Mouse (Mus musculus) heart, postnatal 0 days (tissue): ENCODE measurements around the gene Olfr1020. TPM values are rescaled to one million over a fixed set of nuclear protein-coding genes. Genes with fewer than 3 reads are reported as not detected.

Source experiments
- ATAC-seq: fragments of 200-750 bp; cut with Nextera tagmentation; 2 replicates; pipeline ENCODE4 v1.8.0; 2017; ENCODE audit warnings: low read depth, moderate number of reproducible peaks, moderate library complexity; ENCODE audit not compliant: insufficient read depth
- DNase-seq: peaks from one replicate; pipeline ENCODE4 v3.0.0-alpha.2; 2016; ENCODE audit warnings: low spot score
- H3K27ac ChIP-seq: fragments of 300-500 bp; sonication (generic); 2 replicates; pipeline ENCODE4 v1.5.1; 2014; ENCODE audit warnings: low read depth, mild to moderate bottlenecking
- H3K27me3 ChIP-seq: fragments of 300-500 bp; sonication (generic); 2 replicates; pipeline ENCODE4 v1.6.1; 2014; ENCODE audit warnings: low read length, mixed read lengths; ENCODE audit not compliant: control insufficient read depth, insufficient read depth
- H3K36me3 ChIP-seq: fragments of 300-500 bp; sonication (generic); replicated peaks from 2 replicates; pipeline ENCODE4 v1.6.1; 2014; ENCODE audit warnings: low read length, mixed read lengths; ENCODE audit not compliant: control insufficient read depth, insufficient read depth
- H3K4me1 ChIP-seq: fragments of 300-500 bp; sonication (generic); 2 replicates; pipeline ENCODE4 v1.6.1; 2014; ENCODE audit warnings: antibody characterized with exemption; ENCODE audit not compliant: control insufficient read depth, insufficient read depth
- H3K4me2 ChIP-seq: fragments of 300-500 bp; sonication (generic); 2 replicates; pipeline ENCODE4 v1.6.1; 2014; ENCODE audit warnings: low read depth, mild to moderate bottlenecking, low read length, moderate library complexity
- H3K4me3 ChIP-seq: fragments of 300-500 bp; sonication (generic); 2 replicates; pipeline ENCODE4 v1.5.1; 2014; ENCODE audit warnings: low read depth, low read length
- H3K9ac ChIP-seq: fragments of 300-500 bp; sonication (generic); replicated peaks from 2 replicates; pipeline ENCODE4 v1.6.1; 2014; ENCODE audit warnings: low read depth, low read length, mixed read lengths
- H3K9me3 ChIP-seq: fragments of 300-500 bp; sonication (generic); replicated peaks from 2 replicates; pipeline ENCODE4 v1.6.1; 2016; ENCODE audit warnings: low read length; ENCODE audit not compliant: control insufficient read depth
- CTCF ChIP-seq: IDR thresholded peaks from 2 replicates; pipeline ENCODE4 v1.5.1; 2016; ENCODE audit warnings: antibody characterized with exemption, control low read depth, low read depth
- EP300 ChIP-seq: IDR thresholded peaks from 2 replicates; pipeline ENCODE4 v1.6.1; 2016; ENCODE audit warnings: antibody characterized with exemption, low read depth
- WGBS: fragments of 180-500 bp; shearing (Covaris S2); extraction: QIAGEN DNeasy Blood & Tissue Kit; methylation state at CpG from one replicate; pipeline ENCODE4 v1.1.7; 2014; 5-methylcytosine and 5-hydroxymethylcytosine counted together
- polyA plus RNA-seq: library from polyadenylated mRNA; unstranded; fragments of >200 nt; fragmentation: Nextera tagmentation; extraction: Ambion mirVana; gene quantifications from 2 replicates; pipeline ENCODE4 v1.2.1, GENCODE M21; 2015
- total RNA-seq: library from RNA; depleted of rRNA; stranded (reverse); fragments of >200 nt; gene quantifications from 2 replicates; pipeline ENCODE4 v1.2.3, GENCODE M21; 2014; ENCODE audit warnings: low replicate concordance; rRNA removed

Gene Olfr1020
- total and polyA plus RNA-seq, 2 experiments from 2014 or later: not detected

GRCm38 (mm10) chr2:85885340-85885739 is 38.5 kb downstream of the Olfr1020 start, which contains the start of gene Olfr1023:
Gene Olfr1023 (plus strand): TSS chr2:85885640.
- DNase-seq (no peak), ATAC-seq (no peak)
- Histone ChIP-seq H3K4me1 (no peaks in the 10 kb centered on the region), H3K4me3 (no peak within 1 kb of the TSS), H3K36me3 (no peaks in the 10 kb centered on the region), H3K9me3 (no peaks in the 10 kb centered on the region), H3K27me3 (no peaks in the 10 kb centered on the region), H3K4me2 (no peak within 1 kb of the TSS), H3K27ac (no peak within 1 kb of the TSS), H3K9ac (no peak within 1 kb of the TSS)
- TF ChIP-seq CTCF: no peak
- no peak for TF ChIP-seq EP300
- WGBS: 51% methylated on average over 2 of the region's 2 CpGs

Other genes with a start within 250 kb of the Olfr1020 start
- gene Olfr1000, start 235.1 kb upstream of the Olfr1020 start, total RNA-seq: not detected in 2 replicates
- not detected in 2 replicates for gene Olfr1000, start 235.1 kb upstream of the Olfr1020 start, polyA plus RNA-seq
- not detected in 2 replicates for gene Olfr1002, start 196.3 kb upstream of the Olfr1020 start, total RNA-seq
- gene Olfr1002, start 196.3 kb upstream of the Olfr1020 start, polyA plus RNA-seq: not detected in 2 replicates
- gene Olfr154, start 182.6 kb upstream of the Olfr1020 start, total RNA-seq: not detected in 2 replicates
- not detected in 2 replicates for gene Olfr154, start 182.6 kb upstream of the Olfr1020 start, polyA plus RNA-seq
- not detected in 2 replicates for gene Olfr1006, start 168.3 kb upstream of the Olfr1020 start, total RNA-seq
- gene Olfr1006, start 168.3 kb upstream of the Olfr1020 start, polyA plus RNA-seq: not detected in 2 replicates
- gene Olfr1008, start 157.6 kb upstream of the Olfr1020 start, total RNA-seq: not detected in 2 replicates
- not detected in 2 replicates for gene Olfr1008, start 157.6 kb upstream of the Olfr1020 start, polyA plus RNA-seq
- not detected in 2 replicates for gene Olfr1009, start 131.6 kb upstream of the Olfr1020 start, total RNA-seq
- not detected in 2 replicates for gene Olfr1009, start 131.6 kb upstream of the Olfr1020 start, polyA plus RNA-seq
- gene Olfr1012, start 84.3 kb upstream of the Olfr1020 start, total RNA-seq: not detected in 2 replicates
- gene Olfr1012, start 84.3 kb upstream of the Olfr1020 start, polyA plus RNA-seq: not detected in 2 replicates
- gene Olfr1013, start 79.9 kb upstream of the Olfr1020 start, total RNA-seq: not detected in 2 replicates
- not detected in 2 replicates for gene Olfr1013, start 79.9 kb upstream of the Olfr1020 start, polyA plus RNA-seq
- not detected in 2 replicates for gene Olfr1014, start 74.3 kb upstream of the Olfr1020 start, total RNA-seq
- gene Olfr1014, start 74.3 kb upstream of the Olfr1020 start, polyA plus RNA-seq: not detected in 2 replicates
- gene Olfr1015, start 65.0 kb upstream of the Olfr1020 start, total RNA-seq: not detected in 2 replicates
- gene Olfr1015, start 65.0 kb upstream of the Olfr1020 start, polyA plus RNA-seq: not detected in 2 replicates
- not detected in 2 replicates for gene Olfr1016, start 44.5 kb upstream of the Olfr1020 start, total RNA-seq
- not detected in 2 replicates for gene Olfr1016, start 44.5 kb upstream of the Olfr1020 start, polyA plus RNA-seq
- not detected in 2 replicates for gene Olfr1018, start 28.6 kb upstream of the Olfr1020 start, total RNA-seq
- not detected in 2 replicates for gene Olfr1018, start 28.6 kb upstream of the Olfr1020 start, polyA plus RNA-seq
- gene Olfr1019, start 1.5 kb upstream of the Olfr1020 start, total RNA-seq: not detected in 2 replicates
- gene Olfr1019, start 1.5 kb upstream of the Olfr1020 start, polyA plus RNA-seq: not detected in 2 replicates
- not detected in 2 replicates for gene Olfr1022, start 21.6 kb downstream of the Olfr1020 start, total RNA-seq
- not detected in 2 replicates for gene Olfr1022, start 21.6 kb downstream of the Olfr1020 start, polyA plus RNA-seq
- gene Olfr1023, start 38.6 kb downstream of the Olfr1020 start, total RNA-seq: not detected in 2 replicates
- gene Olfr1023, start 38.6 kb downstream of the Olfr1020 start, polyA plus RNA-seq: not detected in 2 replicates
- gene Olfr1024, start 58.0 kb downstream of the Olfr1020 start, total RNA-seq: not detected in 2 replicates
- gene Olfr1024, start 58.0 kb downstream of the Olfr1020 start, polyA plus RNA-seq: not detected in 2 replicates
- not detected in 2 replicates for gene Olfr1025-ps1, start 68.2 kb downstream of the Olfr1020 start, total RNA-seq
- gene Olfr1025-ps1, start 68.2 kb downstream of the Olfr1020 start, polyA plus RNA-seq: not detected in 2 replicates
- gene Olfr1026, start 74.5 kb downstream of the Olfr1020 start, total RNA-seq: not detected in 2 replicates
- gene Olfr1026, start 74.5 kb downstream of the Olfr1020 start, polyA plus RNA-seq: not detected in 2 replicates
- gene Olfr1028, start 103.4 kb downstream of the Olfr1020 start, total RNA-seq: not detected in 2 replicates
- not detected in 2 replicates for gene Olfr1028, start 103.4 kb downstream of the Olfr1020 start, polyA plus RNA-seq
- gene Olfr1029, start 126.9 kb downstream of the Olfr1020 start, total RNA-seq: not detected in 2 replicates
- not detected in 2 replicates for gene Olfr1029, start 126.9 kb downstream of the Olfr1020 start, polyA plus RNA-seq
- gene Olfr1030, start 132.2 kb downstream of the Olfr1020 start, total RNA-seq: not detected in 2 replicates
- not detected in 2 replicates for gene Olfr1030, start 132.2 kb downstream of the Olfr1020 start, polyA plus RNA-seq
- gene Olfr1031, start 143.3 kb downstream of the Olfr1020 start, total RNA-seq: not detected in 2 replicates
- not detected in 2 replicates for gene Olfr1031, start 143.3 kb downstream of the Olfr1020 start, polyA plus RNA-seq
- not detected in 2 replicates for gene Olfr1032, start 158.5 kb downstream of the Olfr1020 start, total RNA-seq
- not detected in 2 replicates for gene Olfr1032, start 158.5 kb downstream of the Olfr1020 start, polyA plus RNA-seq
- gene Olfr1033, start 173.6 kb downstream of the Olfr1020 start, total RNA-seq: 0.31 and 4.0 TPM in 2 replicates
- 4.0 and 5.4 TPM in 2 replicates for gene Olfr1033, start 173.6 kb downstream of the Olfr1020 start, polyA plus RNA-seq
- gene Olfr1034, start 198.8 kb downstream of the Olfr1020 start, total RNA-seq: 0.35 TPM in 1 of 2 replicates, not detected in the other
- gene Olfr1034, start 198.8 kb downstream of the Olfr1020 start, polyA plus RNA-seq: 0.04 and 0.05 TPM in 2 replicates
- not detected in 2 replicates for gene Olfr1036, start 227.0 kb downstream of the Olfr1020 start, total RNA-seq
- gene Olfr1036, start 227.0 kb downstream of the Olfr1020 start, polyA plus RNA-seq: not detected in 2 replicates
- gene Olfr1037, start 240.4 kb downstream of the Olfr1020 start, total RNA-seq: not detected in 2 replicates
- not detected in 2 replicates for gene Olfr1037, start 240.4 kb downstream of the Olfr1020 start, polyA plus RNA-seq